Mouse (Mus musculus): ENCODE results near the gene BC052040. TPM values are rescaled to one million over a fixed set of nuclear protein-coding genes. Genes with fewer than 3 reads are reported as not detected.

The BC052040 gene
- total RNA-seq, 2 experiments from 2014 or later, result 2.2 to 2.3 TPM

DNA sequence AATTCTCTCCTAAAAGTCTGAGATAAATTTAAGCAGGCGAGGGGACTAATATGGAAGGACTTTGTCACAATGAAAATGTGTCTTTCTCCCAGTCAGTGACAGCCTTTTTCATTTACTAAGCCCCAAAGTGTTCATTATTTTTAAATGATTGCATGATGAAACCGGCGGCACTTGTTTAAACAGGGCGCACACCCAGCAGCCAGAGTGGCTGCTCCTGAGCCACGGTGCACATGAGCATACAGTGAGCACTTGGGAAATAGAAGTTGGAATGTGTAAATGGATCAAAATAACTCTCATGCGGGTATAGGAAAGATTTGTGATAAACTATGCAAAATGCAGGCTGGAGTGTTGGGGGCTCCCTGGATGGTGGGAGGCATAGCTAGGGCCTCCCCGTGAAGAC is 169.7 kb downstream of the BC052040 start:
- intact Hi-C loops (cut with DNase I), result no loop called here
- DNase-seq, result no peak

DNA sequence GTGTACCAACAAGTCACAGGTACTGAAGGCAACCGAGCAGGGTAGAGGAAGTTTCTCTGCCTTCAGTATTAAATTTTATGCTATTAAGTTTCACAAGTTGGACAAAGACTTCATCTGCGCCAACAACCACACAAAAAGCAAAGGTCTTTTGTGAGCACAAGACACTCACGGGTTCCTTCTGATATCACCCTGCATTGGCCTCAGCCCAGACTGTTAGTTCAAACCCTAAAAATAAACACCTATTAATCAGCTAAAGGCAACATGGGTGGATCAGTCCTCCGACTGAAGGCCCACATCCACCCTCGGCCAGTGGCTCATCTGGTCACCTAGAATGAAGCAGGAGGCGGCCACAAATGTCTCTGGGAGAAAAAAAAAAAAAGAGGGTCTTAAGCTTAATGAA is 176.2 kb downstream of the BC052040 start:
- DNase-seq, result no peak
- intact Hi-C loops (cut with DNase I), result no loop called here

DNA sequence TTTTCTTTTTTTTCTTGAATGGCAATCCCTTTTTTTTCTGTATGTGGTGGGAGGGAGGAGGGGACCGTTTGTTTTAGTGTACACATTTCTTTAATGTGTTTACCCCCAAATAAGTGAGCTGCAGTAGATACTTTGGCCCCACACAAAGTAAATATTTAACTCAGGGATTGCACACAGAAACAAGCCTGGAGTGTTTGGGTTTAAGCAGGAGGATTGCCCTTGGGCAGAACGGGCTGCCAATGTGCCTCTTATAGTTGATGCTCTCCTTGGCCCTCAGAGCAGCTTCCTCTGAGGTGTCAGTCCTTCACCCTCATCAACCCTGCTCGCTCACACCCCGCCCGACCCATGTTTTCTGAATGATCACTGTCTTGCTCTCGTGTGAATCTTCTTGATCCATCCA is 177.0 kb downstream of the BC052040 start:
- intact Hi-C loops (cut with DNase I), result no loop called here
- no peak for DNase-seq

DNA sequence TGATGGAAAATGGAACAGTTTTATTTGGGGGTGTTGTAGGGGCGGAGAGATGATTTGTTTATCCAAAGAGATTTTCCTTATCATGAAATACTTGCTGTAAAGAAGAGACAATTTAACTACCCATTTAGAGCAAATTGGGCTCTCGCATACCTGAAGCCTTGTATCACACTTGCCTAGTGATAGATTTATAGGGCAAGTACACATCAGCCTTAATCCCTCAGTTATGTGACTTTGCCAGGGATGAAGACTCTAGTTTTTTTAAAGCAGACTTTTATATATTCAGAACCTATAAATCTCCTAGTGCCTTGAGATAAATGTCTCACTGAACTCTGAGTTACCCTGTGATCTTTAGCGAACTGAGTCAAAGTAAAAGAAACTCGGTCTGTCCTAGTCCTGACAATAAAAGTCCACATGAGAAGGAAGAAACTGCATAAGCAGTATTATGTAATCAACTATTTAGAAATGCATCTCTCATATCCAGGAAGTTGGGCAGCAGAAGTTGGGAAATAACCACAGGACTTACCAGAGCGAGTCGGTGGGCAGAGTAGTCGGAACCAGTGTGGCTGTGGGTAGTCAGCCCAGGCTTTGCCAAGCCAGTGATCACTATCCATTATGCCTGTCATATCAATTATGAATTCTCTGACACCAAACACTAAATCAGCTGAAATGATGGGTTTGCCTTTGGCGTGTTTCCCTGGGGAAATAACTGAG is 183.2 kb downstream of the BC052040 start:
- intact Hi-C loops (cut with DNase I), result no loop called here
- DNase-seq, result no peak

DNA sequence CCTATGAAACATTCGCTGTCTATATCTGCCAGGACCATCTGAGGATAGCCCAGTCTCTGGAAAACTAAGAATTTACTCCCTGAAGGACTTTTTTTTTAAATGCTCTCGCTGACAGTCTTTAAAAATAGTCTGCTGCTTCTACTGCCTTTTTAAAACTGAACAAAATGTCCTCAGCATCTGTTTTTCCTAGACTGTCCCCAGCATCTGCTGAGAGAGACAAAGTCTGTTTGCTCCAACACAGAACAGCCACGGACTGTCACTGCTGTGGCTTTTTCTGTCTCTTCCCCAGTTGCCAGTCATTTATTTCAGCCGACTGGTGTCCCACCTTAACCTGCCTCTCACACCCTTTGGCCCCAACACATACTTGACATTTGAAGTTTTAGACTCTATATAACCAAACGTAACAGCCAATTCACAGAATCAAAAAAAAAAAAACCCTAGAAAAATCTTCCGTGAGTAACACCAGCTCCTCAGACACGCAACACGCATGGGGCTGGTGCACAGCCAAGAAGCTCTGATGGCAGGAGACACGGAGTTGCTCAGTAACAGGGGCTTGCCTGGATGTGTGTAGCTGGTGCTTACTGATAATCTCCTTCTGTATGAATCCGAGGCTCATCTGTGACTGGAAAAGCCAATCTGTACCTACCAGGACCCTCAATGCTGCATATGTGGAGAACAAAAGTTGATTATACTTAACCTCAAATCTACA is 188.2 kb downstream of the BC052040 start:
- DNase-seq, result no peak
- intact Hi-C loops (cut with DNase I), result no loop called here

DNA sequence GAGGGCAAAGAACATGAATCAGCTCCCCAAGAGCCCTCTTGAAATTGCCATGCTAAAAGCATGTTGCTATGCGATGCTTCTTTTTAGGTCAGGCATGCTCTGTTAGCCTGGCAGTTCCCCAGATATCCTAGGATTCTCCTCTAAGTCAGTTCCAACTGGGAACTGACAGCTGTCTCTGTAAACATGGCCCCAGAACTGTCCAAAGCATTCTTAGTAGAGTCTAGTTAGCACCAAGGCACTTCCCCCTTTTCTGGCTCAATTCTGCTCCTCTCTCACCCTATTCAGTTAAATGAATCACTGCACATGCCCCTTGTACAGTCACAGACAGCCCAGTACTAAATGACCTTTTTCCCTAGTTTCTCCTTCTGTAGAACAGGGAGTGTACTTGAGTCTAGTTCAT is 191.2 kb downstream of the BC052040 start:
- DNase-seq, result no peak
- intact Hi-C loops (cut with DNase I), result no loop called here

DNA sequence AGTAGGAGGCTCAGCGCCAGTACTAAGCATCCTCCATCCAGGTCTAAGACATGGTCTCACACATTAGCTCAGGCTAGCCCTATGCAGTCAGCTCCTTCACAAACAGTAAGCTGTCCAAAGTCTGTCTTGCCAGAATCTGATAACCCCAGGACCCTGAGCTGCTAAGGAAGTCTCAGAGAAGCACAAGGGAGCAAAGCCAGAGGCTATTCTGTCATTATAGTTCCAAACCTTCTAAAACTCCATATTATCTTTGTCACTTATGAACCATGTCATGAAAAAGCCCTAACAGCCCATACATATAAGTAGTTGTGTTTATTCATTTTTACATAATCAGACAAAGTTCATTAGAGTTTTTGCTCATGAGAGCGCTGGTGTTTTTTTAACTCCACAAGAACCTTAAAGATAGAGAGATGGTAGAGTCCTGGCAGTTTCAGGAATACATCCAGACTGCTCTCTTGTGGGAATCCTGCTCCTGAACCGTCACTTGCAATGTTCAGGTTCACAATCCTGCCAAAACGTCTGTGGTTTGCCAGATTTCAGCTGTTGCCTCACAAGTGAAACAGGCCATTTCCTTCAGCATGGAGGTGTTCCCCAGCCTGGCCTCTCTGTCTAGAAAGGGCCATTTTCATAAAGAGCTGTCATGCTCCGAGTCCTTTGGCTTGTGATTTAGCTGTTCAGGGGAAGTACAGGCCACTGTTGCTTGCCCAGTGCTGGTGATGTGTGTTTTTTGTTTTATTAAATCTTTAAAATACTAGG is 192.8 kb downstream of the BC052040 start:
- intact Hi-C loops (cut with DNase I), result no loop called here
- DNase-seq, result no peak

DNA sequence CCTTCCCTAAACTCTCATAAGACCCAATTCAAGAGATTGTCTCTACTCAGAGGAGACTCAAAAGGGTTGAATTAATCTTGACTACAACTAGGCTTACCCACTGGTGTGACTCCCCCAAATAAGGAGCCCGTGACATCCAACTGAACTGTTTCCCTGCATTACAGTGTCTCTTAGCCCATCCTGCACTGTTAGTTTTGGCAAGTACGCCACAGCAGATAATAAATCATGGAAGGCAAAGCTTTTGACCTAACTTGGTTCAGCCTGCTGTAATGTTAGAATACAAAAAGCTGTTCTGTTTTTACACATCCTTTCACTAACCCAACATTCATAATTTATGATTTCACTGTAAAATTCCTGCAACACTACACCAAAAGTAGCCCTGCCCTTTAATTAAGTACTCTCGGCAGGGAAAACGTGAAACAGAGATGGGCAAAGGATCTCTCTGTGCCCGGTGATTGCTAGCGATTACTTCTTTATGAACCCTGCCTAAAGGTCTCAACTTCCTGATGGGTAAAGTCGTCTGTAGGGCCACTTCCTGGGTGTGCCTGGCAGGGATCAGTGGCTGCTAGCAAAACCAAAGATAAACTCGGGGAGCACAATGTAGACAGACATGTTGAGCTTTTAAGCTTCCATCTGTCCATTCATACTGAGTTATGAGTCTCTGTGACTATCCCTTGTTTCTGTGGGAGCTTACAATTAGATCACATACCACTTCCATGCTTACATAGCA is 194.1 kb downstream of the BC052040 start:
- no peak for DNase-seq
- intact Hi-C loops (cut with DNase I), result no loop called here

DNA sequence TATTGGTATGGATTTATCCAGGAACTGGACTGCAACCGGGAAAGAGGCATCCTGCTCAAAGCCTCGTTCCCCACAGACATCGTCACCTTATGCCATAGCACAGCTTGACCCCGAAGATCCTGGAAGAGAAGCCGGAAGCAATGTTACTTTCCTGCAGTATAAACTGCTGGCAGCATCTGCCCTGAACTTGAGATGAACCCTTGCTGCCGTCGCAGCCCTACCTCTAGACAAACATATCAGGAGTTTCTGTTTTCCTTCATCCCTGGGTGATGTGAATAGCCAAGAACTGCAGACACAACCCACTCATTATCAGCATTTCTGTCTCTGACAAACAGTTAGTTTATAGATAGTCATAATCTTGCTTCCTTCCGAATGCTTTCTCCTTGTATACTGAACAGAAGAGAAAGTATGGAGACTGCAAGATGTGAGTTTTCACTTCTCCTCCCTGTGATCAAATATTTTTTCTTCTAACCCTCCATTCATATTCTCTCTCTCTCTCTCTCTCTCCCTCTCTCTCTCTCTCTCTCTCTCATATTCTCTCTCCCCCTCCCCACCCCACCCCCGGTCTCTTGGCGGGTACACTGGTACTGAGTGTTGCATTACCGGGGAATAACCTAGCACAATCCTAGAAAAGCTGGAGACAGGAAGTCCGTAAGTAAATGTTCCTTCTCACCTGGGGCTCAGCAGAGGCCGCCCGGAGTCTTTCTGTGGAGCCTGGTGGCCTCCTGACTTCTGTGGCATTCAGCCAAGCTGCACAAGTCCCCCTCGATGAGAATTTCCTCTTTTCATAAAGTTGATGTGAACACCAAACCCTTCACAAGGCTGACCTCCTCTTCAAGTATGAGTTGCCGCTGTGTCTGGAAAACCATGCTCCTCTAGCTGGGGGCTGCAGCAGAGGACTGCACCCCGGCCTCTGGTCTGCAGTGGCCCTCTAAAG is 195.7 kb downstream of the BC052040 start:
- no peak for DNase-seq
- intact Hi-C loops (cut with DNase I), result no loop called here

DNA sequence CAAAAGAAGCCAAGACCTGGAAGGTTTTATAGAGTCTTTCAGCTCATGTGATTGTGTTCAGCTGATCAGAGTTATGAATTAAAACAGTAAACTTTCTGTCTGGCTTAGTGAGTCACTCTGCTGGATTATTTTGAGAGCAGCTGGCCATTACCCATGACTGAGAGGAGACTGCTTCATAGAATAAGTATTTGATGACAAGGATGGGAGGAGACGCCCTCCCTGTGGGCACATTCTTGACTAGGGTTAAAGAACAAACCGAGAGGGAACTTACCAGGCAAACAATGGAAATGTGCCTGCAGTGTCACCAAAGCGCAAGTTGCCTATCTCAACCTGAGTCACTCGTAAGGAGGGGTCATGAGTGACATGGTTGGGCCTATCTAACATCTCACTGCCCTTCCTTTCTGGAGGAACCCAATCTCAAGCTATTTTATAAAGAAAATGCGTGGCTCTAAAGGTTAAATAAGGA is 199.1 kb downstream of the BC052040 start:
- intact Hi-C loops (cut with DNase I), result no loop called here
- DNase-seq, result peak in 1 of 2 experiments; percentile 15

DNA sequence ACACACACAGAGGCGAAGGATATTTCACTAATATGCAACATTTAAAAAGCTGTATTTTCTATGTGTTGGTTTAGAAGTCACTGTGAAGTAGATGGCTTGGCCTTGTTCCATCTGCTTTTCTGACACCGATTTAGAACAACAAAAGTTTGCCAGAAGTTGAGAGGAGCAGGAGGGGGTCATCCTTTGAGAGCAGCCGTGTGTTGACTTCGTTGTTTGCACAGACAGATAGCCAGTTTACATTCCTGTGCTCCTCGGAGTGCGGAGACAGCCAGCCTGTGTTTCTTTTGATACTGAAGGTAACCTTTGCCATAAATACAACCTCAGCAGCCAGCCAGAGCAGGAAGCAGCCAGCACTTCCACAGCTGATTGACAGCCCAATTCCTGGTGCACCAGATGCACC is 204.2 kb downstream of the BC052040 start:
- no peak for DNase-seq
- intact Hi-C loops (cut with DNase I), result no loop called here

DNA sequence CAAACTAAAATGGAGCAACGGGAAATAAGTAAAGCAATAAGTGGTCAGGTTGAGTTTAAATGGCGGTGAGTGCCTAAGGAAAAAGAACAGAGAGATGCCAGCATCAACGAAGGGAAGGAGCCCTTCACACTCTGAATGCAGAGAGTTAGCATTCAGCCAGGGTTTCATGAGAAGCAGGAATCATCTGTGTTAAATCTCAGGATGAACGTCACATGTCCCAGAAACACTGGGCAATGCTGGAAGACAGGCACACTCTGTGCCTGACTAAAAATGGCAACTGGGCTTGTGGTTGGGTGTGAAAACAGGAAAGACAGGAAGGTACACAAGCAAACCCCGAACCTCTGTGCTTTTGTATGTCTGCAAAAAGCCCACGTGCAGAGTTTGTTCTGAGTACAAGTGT is 217.3 kb downstream of the BC052040 start:
- intact Hi-C loops (cut with DNase I), result no loop called here
- DNase-seq, result no peak

DNA sequence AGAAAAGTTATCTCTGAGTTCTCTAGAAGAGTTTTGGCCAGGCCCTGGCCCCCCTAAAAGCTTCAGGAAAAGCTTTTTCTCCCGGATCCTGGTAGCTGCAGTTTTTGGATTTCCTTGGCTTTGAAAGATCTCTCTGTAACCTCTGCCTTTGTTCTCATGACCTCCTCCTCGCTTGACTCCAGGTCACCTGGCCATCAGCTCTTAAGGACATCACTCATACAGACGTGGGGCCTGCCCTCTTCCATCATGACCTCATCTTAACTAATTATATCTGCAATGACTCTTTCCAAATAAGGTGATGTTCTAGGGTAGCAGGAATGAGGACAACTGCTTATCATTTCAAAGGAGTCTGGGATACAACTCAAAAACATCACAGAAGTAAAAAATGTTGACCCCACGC is 226.9 kb downstream of the BC052040 start:
- DNase-seq, result no peak
- intact Hi-C loops (cut with DNase I), result no loop called here

DNA sequence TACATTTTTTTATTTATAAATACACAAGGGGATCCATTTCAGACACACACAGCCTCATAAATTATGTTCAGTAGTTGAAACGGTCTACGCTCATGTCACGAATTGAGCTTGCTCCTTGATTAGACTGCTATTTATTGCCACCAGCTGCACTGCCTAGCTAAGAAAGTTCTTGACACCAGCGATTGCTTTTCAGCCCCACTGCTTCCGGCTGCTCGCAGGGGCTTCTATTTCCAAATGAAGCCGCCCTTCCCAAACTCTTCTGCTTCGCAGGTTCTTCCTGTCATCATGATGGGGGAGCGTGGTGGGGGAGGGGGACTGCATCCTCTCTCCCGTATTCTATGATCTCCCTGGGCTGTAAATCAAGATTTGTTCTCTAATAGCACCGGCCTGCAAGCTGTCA is 231.8 kb downstream of the BC052040 start:
- DNase-seq, result no peak
- intact Hi-C loops (cut with DNase I), result no loop called here

DNA sequence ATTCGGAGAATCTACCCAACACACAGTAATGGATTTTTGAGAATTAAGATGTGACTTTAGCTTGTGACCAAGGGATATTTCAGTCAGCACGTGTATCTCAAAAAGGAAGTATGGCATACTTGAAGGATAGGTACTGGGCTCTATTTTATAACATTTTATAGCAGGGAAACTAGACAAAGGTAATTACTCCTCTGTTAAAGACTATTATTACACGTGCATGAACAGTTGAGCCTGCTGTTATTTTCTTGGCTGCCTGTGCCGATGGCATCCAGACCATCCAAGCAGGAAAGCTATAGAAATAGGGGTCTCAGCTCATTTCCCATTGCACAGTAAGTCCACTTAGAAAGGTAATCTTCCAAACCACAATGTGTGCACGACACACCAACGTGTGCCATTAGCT is 232.2 kb downstream of the BC052040 start:
- intact Hi-C loops (cut with DNase I), result no loop called here
- DNase-seq, result no peak

DNA sequence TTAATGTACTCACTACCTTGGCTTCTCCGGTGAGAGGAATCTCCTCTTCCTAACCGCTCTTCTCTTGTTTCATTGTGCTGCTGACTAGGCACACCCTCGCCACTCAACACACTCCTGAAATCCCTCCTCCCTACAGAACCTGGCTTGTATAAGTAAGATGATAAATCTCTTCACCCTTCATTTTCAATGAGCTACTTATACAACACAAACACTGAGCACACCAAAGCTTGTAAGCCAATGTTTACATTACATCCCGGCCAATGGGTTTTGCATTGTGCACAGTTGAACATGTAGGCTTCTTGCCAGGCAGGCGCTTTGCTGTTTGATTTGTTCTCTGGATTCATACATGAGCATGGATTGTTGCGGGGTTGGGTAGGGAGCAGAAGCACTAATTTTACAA is 236.4 kb downstream of the BC052040 start:
- intact Hi-C loops (cut with DNase I), result no loop called here
- no peak for DNase-seq

DNA sequence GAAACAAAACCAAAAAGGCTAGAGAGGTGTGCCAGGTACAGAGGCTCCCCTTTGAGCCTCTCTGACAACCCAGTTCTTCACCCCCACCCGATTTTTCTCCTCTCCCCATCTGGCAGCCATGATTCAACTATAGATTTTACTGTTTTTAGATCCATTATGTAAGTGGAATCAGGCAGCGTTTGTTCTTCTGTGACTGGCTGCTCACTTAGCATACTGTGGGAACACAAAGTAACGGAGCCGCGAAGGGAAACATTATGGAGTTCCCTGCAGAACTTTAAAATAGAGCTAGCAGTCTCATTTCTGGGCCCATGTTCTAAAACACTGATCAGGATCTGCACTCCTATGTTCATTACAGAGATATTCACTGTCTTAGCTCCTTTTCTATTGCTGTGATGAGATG is 240.8 kb downstream of the BC052040 start:
- intact Hi-C loops (cut with DNase I), result no loop called here
- no peak for DNase-seq
